Mouse (Mus musculus): ENCODE results near the gene AI464131.

DNA sequence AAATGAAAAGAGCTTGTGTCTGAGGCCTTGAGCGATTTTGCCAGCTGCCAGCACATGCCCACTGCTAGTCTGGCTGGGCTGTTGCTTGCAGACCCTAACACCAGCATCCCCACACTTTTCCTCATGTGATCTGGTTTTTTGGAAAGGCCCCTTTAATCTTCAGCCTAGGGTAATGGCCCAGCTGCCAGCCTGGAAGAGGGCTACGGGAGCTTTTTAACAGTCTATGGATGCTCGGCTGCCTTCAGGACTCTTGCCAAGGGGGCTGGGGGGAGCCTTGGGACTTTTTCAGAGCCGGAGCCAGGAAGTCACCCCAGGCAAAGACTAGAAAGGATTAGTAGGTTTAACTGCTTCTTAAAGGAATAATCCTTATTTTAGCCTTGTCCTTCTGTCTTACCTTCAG, 10.4 kb upstream of the AI464131 start:
- TF ChIP-seq ZNF384 (IDR thresholded peaks at IDR 0.05; ENCODE audit: low read depth, low read length) (no peak), HCFC1 (IDR thresholded peaks at IDR 0.05; ENCODE audit: borderline replicate concordance, insufficient read depth, low read length) (no peak)

All from ES-E14 (cell line).